Mouse (Mus musculus) G1E (cell line): ENCODE measurements around the gene Efna2.

Experiments
- CTCF ChIP-seq: IDR thresholded peaks from 2 replicates; pipeline ENCODE4 v1.5.1; 2012; ENCODE audit warnings: low read depth, low read length, inconsistent platforms, mixed read lengths
- GATA1 ChIP-seq: IDR thresholded peaks from 2 replicates; pipeline ENCODE4 v1.6.1; 2012; ENCODE audit warnings: borderline replicate concordance, low read length, inconsistent platforms, mixed read lengths
- POLR2AphosphoS5 ChIP-seq: IDR thresholded peaks from 2 replicates; pipeline ENCODE4 v1.6.1; 2012; ENCODE audit warnings: low read depth, low read length, inconsistent platforms; ENCODE audit not compliant: insufficient replicate concordance
- TAL1 ChIP-seq: conservative IDR thresholded peaks from 2 replicates; pipeline ENCODE4 v1.6.1; 2012; ENCODE audit warnings: low read depth, low read length, inconsistent platforms, mixed read lengths

DNA sequence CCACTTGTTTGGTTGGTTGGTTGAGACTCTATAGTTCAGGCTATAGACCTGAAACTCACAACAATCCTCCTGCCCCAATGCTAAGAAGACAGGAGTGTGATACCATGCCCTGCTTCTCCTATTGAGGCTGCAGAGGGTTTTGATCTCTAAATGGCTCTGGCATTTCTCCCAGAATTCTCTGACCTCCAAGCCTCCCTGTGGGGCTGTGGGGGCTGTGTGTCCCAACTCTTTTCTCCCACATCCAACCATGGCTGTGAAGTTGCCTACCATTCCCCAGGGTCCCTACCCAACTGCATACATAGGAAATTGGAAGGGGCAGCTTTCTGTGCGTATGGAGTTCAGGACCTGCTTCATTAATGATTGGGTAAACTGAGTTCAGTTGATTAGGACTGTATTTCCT lies 16.9 kb downstream of the Efna2 start:
- TF ChIP-seq CTCF, result no peak
- no peak for TF ChIP-seq TAL1
- TF ChIP-seq POLR2AphosphoS5, result no peak
- no peak for TF ChIP-seq GATA1
